Mouse (Mus musculus) adrenal gland, postnatal 4 days (tissue): ENCODE results near the gene Ahdc1. TPM values are rescaled to one million over a fixed set of nuclear protein-coding genes. Genes with fewer than 3 reads are reported as not detected.

ENCODE experiments used
- DNase-seq, 2 experiments: peaks; one replicate each; pipeline ENCODE4 v3.0.0; 2021 to 2022; ENCODE audit warnings: low spot score in 2 of 2, mixed read lengths in 2 of 2
- total RNA-seq, 2 experiments: library from RNA; stranded (reverse); gene quantifications; 2 replicates each; pipeline ENCODE4 v1.2.3; 2021

Gene Ahdc1
- total RNA-seq, 2 experiments from 2014 or later: 92.5 to 98.7 TPM

DNA sequence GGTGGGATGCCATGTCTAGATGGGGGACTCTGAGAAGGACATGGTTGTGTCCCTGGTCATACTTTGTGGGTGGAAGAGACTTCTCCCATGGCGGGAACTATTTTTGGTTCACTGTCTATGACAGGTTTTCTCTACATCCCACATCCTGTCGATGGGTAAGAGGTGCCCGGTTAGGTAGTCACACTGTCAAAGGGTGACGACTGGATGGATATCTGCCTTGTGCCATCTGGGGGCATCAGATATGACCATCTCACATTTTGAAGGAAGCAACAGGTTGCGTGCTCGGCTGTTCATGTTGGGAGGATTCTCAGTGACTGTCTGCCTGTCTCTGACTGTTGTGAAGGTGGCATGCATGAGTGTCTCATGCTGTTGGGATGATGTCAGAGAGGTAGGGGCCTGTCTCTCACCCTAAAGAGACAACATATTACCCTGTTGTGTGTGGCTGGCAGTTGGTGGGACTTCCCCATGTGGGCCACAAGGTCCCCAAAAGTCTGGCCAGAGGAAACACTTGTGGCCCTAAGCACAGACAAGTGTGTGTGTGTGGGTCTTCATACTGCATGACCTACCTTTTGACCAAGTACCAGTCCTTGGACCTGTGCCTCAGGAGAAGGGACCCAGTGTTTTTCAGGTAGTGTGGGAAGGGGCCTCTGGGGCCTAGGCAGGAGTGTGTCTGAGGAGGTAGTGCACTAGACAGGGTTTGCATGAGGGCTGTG lies 39.9 kb downstream of the Ahdc1 start:
- no peak for DNase-seq

DNA sequence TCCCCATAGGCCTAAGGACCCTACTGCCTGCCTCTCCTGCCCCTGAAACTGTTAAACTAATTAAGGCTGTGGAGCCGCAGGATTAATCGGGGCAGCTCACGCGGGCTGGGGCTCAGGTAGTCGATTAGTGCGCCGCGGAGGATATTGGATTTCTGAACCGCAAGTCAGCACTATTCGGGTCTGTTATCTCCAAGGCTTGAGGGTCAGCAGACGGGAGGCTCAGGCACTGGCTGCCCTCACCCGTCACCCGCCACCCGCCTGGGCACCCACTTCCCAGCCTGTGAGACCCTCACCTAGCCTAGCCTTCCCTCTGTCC lies 40.4 kb downstream of the Ahdc1 start:
- no peak for DNase-seq

DNA sequence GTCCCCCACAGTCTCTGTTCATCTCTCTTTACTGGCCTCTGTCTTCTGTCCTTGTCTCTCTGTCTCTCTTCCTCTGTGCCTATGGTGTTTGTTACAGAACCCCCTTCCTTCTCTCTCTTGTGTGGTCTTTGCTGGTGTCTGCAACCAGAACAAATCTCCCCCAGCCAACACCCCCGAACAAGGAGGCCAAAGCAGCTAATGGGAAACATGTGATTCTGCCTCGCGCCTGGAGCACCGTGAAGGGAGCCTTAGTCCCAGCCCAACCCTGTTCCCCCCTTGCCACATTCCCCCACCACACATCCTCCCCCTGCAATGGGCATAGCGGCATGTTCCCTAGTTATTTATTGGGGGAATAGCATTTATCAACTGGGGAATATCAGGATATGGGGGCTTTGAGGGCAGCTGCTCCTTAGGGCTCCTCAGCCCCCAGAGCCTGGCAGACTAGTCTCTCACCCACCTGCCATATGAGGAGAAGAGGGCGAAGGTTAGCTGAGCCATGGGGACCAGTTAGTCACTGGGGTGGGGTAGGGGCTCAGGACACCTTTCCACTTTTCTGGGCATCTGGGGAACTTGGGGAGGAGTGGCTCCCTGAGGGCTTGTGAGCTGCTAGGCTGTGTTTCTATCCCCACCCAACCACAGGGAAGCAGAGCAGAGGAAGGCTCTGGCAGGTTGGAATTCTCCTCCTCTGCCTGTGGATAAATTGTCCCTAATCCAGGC lies 41.1 kb downstream of the Ahdc1 start:
- DNase-seq: no peak

DNA sequence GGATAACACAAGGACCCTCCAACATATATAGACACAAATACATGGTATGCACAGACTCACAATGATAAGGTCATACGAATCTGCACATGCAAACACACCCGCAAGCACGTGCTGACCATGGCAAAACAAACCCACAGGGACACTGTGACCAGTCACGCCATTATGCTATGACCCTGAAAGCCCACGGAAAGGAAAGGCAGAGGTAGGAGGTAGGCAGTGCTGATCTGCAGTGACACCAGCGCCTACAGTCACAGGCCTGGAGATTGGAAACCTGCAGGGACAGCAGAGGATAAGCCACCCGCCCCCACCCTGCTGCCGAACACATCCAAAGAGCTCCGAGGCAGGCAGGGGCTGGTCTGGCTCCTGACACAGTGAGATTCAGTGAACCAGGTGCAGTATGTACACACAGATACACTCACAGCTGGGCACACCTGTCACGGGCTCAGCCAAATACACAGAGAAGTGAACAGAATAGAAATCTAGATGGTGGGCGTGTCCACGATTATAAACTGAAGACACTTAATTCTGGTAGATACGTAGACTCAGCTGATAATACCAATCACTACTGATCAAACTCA lies 42.0 kb downstream of the Ahdc1 start:
- DNase-seq: no peak

DNA sequence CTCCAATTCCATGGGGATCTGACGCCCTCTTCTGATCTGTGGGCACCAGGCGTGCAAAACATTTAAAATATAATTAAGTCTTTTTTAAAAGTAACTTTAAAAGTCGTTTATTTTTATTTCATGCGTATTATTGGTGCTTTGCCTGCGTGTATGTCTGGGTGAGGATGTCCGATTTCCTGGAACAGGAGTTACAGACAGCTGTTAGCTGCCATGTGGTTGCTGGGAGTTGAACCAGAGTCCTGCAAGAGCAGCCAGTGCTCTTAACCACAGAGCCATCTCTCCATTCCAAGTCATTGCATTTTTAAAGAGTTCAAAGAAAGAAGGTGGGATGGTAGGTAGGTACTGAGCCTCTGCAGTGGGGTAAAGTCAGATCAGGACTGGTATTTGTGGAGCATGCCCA lies 43.5 kb downstream of the Ahdc1 start:
- DNase-seq: no peak

DNA sequence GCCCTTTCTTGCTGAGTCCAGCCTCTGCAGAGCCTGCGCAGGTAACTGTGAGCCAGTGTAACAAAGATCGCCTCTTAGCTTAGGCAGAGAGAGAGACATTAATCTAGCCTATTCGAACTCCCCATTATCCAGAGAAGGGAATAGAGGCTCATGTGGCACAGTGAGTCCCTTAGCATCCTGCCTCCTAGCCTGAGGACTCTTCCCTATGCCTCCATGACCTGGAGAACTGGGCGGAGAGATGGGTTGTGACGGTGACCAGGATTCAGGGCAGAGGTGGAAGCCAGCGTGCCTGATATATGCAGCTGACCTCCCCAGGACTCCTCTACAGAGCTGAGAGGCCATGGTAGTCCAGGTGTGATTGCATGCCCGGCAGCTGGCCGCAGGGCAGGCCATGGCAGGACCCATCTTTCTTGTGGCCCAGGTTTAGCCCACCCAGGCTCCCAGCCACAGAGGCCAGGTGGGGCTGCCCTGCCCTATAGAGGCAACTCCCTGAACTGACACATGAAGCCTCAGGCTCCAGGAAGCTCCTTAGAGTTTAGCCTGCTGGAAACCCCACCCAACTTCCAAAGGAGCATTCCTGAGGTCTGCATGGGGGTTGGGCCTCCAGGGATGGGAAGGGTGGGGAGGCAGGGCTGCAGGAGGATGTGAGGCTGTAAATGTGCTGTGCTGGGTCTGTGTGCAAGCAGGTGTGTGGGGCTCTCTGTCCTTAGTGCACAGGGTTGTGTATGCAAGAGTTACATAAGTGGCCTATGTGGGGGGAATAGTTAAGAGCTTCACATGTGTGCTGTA lies 44.3 kb downstream of the Ahdc1 start:
- no peak for DNase-seq

DNA sequence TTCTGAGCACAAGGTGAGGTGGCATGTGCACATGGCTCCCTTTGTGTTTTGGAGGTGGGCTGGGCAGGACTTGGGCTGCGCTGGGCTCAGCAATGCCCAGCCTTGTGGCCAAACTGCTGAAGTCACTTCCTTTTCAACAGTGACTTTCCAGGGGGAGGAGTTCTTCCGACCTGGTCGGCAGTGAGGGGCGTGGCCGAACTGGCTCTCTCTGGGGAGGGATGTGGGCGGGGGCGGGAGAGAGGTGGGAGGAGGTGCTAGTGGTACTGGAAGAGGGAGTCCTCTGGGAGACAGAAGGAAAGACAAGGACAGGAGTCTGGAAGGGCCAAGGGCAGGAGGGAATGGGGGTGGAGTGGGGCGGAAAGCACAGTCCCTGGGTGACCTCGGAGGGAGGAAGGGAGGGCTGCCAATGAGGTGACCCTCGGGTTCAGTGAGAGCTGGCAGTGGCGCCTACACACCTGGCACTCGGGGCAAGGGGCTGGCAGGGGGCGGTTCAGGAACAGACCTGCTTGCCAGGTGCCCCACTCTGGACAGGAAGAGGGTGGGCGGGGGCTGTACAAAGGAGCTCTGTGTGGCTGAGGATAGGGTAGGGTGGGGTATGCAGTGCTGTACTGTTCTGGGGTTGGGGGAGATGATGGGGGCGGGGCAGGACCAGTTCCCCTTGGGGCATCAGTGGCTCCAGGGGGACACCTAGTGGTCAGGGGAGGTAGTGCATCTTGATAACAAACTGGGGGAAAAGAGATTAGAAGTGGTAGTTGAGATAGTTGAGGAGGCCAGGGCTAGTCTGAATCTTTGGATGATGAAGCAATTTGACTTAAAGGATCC lies 45.2 kb downstream of the Ahdc1 start:
- peak in 1 of 2 experiments; percentile 72 for DNase-seq

DNA sequence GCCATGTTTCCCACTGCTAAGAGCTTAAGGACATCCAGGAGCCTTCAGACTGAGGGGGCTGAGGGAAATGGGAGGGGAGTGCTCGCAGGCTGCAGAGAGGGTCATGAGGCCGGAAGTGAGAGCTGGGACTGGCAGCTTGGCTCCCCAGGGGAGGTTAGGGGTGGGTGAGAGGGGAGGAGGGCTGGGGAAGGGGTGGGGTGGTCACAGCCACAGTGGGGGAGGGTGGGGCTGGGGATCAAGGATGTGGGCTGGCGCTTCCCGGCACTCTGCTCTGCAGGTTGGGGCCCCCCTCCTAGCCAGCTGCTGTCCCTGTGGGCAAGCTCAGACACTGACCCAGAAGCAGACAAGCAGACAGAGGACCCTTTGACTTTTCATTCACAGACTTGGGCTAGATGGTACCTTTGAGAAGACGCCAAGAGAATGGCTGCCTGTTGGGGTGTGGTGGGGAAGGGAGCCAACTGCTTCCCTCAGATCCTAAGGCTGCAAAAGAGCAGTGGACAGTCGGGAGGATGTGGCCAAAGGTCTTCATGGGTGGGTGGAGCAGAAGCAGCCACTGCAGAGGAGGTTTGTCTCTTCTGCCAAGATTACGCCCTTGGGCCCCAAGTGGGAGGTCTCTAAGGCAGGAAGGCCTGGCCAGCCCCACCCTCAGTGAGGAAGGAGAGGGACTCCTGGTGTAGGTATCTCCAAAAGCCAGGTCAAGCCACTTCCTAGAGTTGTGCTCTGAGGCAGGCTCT lies 46.5 kb downstream of the Ahdc1 start:
- peak in 1 of 2 experiments; percentile 54 for DNase-seq

DNA sequence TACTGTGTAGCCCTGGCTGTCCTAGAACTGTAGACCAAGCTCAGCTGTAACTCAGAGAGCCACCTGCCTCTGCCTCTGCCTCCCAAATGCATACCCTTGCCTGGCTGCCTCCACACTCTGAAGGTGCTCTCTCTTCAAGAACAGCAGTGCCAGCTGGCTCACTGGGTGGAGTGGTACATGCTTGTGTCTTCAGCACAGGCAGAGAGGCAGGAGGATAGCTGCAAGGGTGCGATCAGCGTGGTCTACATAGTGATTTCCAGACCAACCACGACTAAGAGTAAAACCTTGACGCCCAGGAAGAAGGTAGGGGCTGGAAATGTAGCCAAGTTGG lies 47.0 kb downstream of the Ahdc1 start:
- no peak for DNase-seq

DNA sequence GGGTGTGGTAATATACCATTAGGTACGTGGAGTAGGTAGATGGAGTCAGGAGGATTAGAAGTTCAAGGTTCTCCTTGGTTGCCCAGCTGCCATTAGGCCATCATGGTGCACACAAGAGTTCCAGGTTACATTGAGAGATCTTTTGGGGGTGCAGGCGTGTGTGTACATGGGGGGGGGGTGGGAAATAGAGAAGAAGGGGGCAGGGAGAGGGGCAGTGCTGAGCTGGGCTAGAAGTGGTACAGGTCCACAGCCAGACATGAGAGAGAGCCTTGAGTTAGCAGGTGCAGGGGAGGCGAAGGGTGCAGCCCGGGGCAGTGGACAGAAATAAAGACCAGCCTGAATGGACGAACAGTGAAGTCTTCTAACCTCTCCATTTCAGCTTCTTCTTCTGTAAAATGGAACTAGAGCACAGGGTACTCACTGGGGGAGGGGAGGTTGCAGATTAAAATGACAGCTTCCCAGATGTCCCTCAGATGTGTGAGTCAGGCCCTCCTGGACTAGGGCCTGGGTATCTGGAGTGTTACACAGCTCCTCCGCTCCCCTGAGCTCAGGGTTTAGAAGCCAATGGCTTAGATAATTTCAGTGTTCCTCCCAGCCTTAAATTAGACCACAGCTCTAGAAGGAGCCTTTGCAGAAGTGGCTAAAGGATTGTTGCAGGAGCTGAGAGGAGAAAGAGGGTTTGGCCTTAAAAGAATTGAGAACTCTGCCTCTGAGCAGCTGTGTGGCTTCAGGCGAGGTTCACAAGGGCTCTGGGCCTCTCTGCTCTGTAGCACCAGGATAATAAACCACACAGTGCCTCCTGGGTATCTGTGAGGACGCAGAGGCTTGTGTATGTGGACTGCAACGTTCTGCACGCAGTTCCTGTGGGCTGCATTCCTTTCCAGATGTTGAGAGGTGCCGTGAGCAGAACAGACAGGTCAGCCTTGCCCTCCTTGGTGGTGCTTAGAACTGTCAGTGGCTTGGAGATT lies 47.7 kb downstream of the Ahdc1 start:
- DNase-seq: no peak

DNA sequence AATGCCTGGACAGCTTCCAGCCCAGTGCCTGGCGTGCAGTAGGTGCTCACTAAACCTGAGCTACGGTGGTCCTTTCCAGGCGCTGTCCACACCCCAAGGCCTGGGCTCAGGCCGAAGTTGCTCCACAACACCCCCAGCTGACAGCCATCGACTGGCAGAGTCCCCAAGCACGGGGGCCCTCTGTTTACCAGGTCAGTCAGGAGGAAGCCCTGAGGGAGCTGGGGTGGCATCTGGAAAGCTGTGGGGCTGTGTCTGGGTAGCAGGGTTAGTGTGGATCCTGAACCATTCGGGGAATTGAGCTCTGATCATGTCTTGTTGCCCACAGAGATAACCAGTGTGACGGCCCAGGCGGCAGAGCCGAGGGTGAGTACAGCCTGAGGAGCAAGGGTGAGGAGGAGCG lies 49.6 kb downstream of the Ahdc1 start:
- DNase-seq: no peak

DNA sequence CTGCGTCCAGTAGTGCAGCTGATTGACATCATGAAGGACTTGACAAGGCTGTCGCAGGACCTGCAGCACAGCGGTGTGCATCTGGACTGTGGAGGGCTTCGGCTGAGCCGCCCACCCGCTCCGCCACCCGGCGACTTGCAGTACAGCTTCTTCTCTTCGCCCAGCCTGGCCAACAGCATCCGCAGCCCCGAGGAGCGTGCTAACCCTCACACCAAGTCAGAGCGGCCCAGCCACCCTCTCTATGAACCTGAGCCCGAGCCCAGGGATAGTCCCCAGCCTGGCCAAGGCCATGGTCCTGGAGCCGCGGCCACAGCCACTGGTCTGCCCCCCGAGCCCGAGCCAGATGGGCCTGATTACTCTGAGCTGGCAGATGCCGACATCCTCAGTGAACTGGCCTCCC lies 50.7 kb downstream of the Ahdc1 start:
- no peak for DNase-seq

DNA sequence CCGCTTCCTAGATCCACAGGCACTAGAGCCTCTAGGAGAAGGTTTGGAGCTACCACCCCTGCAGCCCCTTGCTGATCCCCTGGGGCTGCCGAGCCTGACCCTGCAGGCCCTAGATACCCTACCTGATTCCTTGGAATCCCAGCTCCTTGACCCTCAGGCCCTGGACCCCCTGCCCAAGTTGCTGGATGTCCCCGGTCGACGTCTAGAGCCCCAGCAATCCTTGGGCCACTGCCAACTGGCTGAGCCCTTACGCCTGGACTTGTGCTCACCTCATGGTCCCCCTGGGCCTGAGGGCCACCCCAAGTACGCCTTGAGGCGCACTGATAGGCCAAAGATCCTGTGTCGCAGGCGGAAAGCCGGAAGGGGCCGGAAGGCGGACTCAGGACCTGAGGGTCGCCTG lies 51.2 kb downstream of the Ahdc1 start:
- no peak for DNase-seq

DNA sequence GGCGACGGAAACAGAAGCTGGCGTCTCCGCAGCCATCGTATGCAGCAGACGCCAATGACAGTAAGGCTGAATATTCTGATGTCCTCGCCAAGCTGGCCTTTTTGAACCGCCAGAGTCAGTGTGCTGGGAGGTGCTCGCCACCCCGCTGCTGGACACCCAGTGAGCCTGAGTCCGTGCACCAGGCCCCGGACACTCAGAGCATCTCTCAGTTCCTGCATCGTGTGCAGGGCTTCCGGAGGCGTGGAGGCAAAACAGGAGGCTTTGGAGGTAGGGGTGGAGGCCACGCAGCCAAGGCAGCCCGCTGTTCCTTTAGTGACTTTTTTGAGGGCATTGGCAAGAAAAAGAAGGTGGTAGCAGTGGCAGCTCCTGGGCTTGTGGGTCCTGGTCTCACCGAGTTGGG lies 52.1 kb downstream of the Ahdc1 start:
- DNase-seq: no peak

DNA sequence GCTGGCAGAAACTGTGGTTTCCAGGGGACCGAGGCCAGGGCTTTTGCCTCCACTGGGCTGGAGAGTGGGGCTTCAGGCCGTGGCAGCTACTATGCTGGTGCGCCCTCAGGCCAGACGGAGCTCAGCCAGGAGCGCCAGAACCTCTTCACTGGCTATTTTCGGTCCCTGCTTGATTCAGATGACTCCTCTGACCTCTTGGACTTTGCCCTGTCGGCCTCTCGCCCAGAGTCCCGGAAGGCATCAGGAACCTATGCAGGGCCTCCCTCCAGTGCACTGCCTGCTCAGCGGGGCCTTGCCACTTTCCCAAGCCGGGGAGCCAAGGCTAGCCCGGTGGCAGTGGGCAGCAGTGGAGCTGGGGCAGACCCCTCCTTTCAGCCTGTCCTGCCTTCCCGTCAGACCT lies 52.7 kb downstream of the Ahdc1 start:
- no peak for DNase-seq

DNA sequence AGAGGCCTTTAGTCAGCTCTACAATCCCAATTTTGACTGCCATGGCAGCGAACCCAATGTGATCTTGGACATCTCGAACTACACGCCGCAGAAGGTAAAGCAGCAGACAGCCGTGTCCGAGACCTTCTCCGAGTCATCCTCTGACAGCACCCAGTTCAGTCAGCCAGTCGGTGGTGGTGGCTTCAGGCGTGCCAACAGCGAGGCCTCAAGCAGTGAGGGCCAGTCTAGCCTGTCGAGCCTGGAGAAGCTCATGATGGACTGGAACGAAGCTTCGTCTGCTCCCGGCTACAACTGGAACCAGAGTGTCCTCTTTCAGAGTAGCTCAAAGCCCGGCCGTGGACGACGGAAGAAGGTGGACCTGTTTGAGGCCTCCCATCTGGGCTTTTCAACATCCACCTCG lies 53.7 kb downstream of the Ahdc1 start:
- no peak for DNase-seq

DNA sequence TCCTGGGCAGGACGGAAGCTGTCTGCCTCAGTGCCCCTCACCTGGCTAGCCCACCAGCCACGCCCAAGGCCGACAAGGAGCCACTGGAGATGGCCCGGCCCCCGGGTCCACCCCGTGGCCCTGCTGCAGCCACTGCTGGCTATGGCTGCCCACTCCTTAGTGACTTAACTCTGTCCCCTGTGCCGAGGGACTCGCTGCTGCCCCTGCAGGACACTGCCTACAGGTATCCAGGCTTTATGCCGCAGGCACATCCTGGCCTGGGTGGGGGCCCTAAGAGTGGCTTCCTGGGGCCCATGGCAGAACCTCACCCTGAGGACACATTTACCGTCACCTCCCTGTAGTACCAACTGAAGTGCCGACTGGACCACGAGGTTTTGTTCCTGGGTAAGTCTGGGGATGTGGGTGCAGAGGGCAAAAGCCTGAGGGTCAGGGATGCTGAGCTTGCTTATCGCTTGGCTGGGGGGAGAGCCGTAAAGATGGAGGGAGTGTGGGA lies 54.9 kb downstream of the Ahdc1 start:
- no peak for DNase-seq

DNA sequence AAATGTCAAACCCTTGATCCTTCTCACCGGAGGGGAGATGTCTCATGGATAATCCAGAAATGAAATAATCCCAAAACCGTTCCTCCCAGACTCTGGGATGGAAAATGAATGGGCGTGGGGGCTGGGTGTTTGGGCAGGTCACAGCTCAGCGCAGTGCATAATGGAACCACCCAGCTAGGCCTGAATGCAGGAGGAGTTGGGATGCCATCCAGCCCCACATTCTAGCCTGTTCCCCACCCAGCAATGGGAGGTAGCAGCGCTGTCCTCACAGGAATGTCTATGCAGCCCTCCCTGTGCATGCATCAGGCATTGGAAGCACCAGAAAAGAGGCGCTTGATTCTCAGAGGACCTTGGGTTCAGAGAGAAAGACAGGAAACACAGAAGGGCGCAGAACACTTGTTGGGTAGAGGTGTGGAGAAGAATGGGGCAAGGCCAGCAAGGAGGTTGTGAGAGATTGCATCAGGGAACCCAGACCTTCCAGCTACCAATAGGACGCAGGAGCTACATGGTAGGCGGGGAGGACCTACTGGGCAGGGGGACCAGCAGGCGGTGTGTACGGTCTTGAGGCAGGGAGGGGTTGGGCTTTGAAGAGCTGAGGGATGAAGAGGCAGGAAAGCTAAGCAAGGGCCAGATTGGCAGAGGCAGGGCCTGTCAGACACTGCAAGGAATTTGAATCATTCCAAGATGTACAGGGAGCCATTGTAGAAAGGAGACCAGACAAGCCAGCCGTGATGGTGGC lies 57.5 kb downstream of the Ahdc1 start:
- DNase-seq: no peak

DNA sequence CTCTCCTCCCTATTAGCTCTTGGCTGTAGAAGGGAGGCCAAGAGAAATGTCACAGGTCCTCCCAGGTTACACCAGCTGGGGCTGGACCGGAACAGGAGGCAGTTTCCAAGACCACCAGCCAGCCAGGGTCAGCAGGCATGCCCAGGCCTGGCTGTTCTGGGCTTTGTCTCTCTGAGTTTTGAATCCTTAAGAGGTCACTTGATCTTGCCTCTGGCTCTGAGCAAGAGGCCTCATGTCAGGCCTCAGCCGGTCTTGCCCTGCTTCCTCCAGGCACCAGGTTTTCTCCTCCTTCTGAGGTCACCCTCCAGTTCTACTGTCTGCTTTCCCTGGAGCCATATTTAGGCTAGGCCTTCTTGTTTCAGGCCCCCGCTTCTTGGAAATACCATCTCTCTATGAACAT lies 59.3 kb downstream of the Ahdc1 start:
- no peak for DNase-seq
